Mouse (Mus musculus): Measurements from ENCODE around the gene Rhox3f.
"Not testable (repeated sequence)": the region's sequence is repeated elsewhere in the genome, so short reads cannot be mapped to it uniquely, and the experiment has no call there.

DNA sequence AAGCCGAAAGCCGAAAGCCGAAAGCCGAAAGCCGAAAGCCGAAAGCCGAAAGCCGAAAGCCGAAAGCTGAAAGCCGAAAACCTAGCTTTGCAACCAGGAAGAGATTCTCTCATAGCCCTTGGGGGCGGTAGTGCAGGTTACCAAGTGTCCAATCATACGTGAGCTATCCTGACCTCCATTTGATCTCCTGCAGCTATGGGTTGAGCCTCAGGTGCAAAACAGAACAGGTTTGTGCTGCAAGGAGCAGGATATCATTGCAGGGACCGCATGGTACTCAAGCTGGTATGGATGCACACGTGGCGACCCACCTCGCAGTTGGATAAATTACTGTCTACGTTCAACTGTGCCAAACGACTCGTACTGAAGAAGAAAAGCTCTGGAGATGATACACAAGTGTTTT lies 26.8 kb downstream of the Rhox3f start, which contains the start of gene Rhox4f:
- not testable (repeated sequence) for TF ChIP-seq CTCF, EP300 (IDR thresholded peaks at IDR 0.05; ENCODE audit: low read depth)
